Mouse (Mus musculus): ENCODE measurements around the gene Cby3. TPM values are rescaled to one million over a fixed set of nuclear protein-coding genes. Genes with fewer than 3 reads are reported as not detected.
"Not testable (repeated sequence)": the region's sequence is repeated elsewhere in the genome, so short reads cannot be mapped to it uniquely, and the experiment has no call there.

Gene Cby3
- total RNA-seq (2021): not detected

DNA sequence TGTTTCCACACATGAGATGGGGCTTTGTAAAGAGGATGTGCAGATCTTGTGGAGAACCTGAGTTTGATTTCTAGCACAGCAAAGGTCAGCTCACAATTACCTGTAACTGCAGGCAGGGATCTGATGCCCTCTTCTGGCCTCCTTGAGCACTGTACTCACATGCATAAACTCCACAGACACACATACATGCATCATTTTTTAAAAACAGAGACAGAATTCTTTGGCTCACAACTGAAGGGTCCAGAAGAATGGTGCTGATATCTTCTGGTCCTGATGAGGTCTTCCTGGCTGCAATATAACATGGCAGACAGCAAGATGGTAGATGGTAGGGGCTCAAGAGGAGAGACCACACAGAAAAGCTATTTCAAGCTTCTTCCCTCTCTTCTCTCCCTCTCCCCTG, at the start of gene Cby3:
Gene Cby3 (plus strand): TSS at position 301 of the 400 bp plus-strand sequence.
- no peak for DNase-seq (ENCODE audit: low spot score)
- intact Hi-C loops (cut with DNase I): no loop called here

- intact Hi-C loops (cut with DNase I): no loop called here
- DNase-seq (ENCODE audit: low spot score): no peak
These were observed 41.5 kb upstream of the Cby3 start for GRCm38 (mm10) chr11:50312803-50313202.

GRCm38 (mm10) chr11:50319343-50319742, 34.9 kb upstream of the Cby3 start:
- intact Hi-C loops (cut with DNase I); DNase-seq (ENCODE audit: low spot score): not testable (repeated sequence)

DNA sequence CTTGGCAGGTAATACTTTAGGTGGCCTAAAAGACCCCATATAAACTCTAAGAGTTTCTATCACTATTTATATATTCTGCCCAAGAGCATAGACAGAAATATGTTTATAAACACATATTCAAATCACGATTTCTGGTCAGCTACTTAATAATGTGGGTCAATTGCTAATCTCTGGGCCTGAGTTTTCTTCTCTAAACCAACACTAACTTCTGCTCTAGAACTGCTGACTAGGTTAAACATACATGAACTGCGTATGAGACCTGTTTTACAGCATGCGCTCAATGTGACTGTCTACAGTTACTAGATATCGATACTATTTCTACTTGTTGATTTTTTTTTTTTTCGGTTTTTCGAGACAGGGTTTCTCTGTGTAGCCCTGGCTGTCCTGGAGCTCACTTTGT, 33.0 kb upstream of the Cby3 start:
- intact Hi-C loops (cut with DNase I): loop anchor here (5.0 kb wide), 1 partner anchor 41 kb away; no protein-coding TSS in a partner anchor

GRCm38 (mm10) chr11:50322345-50322744, 31.9 kb upstream of the Cby3 start:
- intact Hi-C loops (cut with DNase I): loop anchor here (5.0 kb wide), 1 partner anchor 40 kb away; no protein-coding TSS in a partner anchor
- DNase-seq (ENCODE audit: low spot score): no peak

More for the DNA sequence above, 33.0 kb upstream of the Cby3 start:
- no peak for DNase-seq (ENCODE audit: low spot score)

DNA sequence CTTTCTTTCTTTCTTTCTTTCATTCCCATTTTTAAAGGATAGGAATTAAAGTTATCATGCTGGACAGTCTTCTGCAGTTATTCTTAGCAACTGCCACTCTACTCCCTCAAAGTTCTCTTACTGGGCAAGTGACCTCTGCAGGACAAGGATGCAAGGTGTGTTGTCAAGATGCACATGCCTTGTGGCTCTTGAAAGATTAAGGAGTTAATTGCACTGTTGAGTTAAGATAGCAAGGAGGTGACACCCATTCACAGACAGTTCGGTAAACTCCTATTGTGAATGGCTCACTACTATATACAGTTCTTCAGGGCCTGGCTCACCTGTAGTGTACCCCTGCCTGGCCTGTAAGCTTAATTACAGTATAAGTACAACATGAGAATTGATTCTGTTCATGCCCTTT, 30.4 kb upstream of the Cby3 start:
- no peak for DNase-seq (ENCODE audit: low spot score)
- intact Hi-C loops (cut with DNase I): loop anchor here (5.0 kb wide), 1 partner anchor 38 kb away; no protein-coding TSS in a partner anchor

GRCm38 (mm10) chr11:50324751-50325471, 29.4 kb upstream of the Cby3 start:
- no peak for DNase-seq (ENCODE audit: low spot score)
- intact Hi-C loops (cut with DNase I): loop anchor here (5.0 kb wide), 1 partner anchor 37 kb away; no protein-coding TSS in a partner anchor

DNA sequence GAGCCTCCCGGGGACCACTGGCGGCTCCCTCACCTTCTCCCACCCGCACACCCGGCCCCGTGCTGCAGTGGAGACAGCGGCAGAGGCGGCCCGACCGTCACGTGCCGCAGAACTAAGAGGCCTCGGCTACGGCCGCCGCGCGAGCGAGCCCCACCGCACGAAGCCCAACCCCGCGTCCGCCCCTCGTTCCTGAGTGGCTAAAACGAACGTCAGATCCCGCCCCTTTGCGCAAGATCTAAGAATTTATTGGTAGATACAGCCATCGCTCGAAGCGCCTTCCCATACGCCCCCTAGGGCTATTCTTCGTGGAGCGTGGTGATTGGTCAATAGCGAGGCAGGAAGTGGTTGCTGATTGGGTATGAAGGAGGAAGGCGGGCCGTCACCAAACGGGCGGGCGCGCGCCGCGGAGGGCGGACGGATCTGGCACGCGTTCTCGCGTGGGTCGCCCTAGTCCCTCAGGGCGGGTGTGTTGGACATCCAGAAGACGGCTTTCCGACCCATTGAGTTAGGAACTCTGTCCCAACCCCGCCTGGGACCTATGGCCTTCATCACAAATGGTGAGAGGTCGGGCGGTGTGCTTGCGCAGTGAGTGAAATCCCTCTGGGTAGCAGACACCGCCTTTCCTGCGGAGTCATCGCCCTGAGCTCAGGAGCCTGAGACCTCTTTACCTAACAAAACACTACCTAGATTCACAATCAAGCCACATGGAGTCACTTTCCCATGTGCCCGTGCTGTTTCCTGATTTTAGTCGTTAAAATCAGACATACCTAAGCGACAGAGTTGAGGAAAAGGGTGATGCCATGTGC, 28.6 kb upstream of the Cby3 start, which contains the start of gene Canx:
Gene Canx (minus strand): TSS at position 178 of the 806 bp plus-strand sequence.
- intact Hi-C loops (cut with DNase I): no loop called here
- peak; percentile 98 for DNase-seq (ENCODE audit: low spot score)

DNA sequence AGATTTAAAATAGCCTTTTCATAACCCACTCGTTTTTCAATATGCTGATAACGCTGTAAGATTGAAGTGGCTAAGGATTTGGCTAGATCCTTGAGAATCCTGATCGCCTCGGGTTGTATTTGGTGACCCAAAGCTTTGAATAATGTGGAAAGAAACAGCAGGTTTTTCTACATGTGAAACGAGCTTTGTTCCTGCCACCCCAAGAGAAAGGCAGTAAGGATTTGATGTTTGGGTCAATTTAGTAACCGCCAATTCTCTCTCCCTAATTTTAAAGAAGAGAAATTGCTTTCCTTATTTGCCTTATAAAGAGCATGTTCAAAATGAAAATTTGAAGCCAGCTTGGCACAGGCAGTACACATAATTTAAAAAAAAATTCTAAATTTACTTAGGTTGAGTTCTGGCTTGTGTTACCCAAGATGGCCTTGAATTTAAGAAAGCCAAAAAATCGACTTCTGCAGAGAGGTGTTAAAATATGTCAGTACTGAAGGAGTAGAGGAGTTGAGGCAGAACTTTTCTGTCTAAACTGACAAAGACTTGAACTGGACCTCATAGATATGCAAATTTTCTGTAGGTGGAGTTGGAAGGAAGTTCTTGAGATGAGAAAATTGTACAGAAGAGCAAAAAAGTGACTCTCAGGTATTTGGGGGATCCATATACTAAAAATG, 27.8 kb upstream of the Cby3 start:
- no peak for DNase-seq (ENCODE audit: low spot score)

GRCm38 (mm10) chr11:50328075-50328625, 26.1 kb upstream of the Cby3 start:
- intact Hi-C loops (cut with DNase I): no loop called here
- no peak for DNase-seq (ENCODE audit: low spot score)

More for the DNA sequence above, 27.8 kb upstream of the Cby3 start:
- intact Hi-C loops (cut with DNase I): no loop called here

DNA sequence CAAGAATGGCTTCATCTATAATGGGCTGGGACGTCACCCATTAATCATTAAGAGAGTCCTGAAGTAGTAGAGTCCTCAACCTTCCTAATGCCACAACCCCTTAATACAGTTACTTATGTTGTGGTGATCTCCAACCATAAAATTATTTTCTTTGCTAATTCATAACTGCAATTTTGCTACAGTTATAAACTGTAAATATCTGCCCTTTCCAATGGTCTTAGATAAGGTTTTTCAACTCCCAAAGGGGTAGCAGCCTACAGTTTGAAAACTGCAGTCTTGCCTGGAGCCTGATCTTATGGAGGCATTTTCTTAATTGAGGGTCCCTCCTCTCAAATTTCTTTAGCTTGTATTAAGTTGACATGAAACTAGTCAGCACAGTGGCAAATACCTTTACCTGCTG, 24.9 kb upstream of the Cby3 start:
- no peak for DNase-seq (ENCODE audit: low spot score)
- intact Hi-C loops (cut with DNase I): no loop called here

DNA sequence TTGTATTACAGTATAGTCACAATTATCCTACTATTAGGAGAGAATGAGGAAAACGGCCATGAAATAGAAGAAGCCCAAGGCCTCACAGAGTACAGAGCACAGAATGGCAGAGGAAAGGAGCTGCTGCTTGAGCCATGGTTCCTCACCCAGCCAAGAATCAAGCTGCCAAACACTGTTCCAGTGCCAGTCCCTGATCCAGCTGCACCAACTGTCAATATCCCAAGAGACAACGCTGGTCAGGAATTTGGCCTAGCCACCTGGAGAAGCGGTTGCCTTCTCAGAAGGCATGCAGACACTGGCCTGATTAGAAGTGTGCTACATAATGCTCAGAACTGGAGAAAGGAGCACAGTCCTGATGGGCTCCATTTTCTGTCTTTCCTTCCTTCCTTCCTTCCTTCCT, 21.1 kb upstream of the Cby3 start:
- DNase-seq (ENCODE audit: low spot score): no peak

GRCm38 (mm10) chr11:50336126-50336525, 18.1 kb upstream of the Cby3 start:
- intact Hi-C loops (cut with DNase I): no loop called here
- no peak for DNase-seq (ENCODE audit: low spot score)

More for the DNA sequence above, 21.1 kb upstream of the Cby3 start:
- intact Hi-C loops (cut with DNase I): no loop called here

DNA sequence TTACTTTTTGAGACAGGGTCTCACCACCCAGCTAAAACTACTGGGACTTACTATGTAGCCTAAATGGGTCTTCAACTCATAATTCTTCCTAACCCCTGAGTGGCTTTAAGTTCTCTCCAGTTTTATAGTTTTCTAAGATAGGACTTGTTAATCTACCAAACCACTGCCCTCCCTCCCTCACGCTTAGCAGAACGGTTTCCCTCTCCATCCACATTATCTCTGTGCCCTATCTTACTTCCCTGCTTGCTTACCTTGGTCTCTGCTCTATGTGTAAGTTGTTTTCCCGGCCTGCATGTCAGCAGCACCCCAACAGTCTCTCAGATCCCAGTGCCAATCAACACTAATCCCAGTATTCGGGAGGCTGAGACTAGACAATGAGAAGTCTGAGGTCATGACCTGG, 17.4 kb upstream of the Cby3 start:
- intact Hi-C loops (cut with DNase I): no loop called here
- no peak for DNase-seq (ENCODE audit: low spot score)

DNA sequence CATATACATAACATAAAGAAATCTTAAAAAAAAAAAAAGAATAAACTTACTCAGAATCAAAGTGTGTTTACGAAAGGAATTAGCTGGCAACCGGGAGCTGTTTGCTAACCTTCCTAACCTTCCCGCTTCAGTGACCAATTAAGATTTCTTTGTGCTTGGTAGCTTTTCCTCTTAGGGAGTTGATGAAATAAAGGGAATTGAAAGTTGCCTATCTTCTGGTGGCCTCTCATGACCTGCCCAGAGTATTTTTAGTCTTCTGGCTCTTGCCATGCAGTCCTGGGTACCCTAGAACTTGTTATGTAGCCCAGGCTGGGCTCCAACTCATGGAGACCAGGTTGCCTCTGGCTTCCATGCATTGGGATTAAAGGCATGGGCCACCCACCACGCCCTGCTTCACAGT, 8.8 kb upstream of the Cby3 start:
- no peak for DNase-seq (ENCODE audit: low spot score)
- intact Hi-C loops (cut with DNase I): no loop called here

DNA sequence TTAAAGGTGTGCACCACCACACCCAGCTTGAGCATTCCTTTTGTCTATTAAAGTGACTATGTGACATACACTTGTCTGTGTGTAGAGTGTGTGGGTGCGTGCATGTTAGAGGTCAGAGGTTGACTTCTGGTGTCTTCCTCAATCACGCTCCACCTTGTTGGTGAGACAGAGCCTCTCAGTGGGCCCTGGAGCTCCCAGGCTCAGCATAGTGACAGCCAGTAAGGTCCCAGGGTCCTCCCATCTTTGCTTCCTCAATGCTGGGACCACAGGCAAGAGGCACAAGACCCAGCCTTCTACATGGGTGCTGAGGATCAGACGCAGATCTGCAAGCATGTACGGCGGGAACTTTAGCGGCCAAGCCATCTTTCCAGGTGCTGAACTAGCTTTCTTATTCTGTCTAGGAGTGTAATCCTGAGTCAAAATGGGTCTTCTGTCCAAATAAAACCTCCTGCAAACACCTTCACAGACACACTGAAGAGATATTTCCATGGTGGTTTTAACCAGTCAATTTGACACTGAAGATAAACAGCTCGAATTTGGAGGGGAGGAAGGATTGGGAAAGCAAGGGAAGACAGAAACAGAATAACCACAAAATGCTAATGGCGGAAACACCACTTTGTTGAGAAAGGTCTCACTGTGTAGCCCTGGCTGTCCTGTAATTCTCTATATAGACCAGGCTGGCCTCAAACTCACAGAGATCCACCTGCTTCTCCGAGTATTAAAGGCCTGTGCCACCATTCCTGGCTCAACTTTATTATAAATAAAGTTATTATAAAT, 7.8 kb upstream of the Cby3 start:
- DNase-seq (ENCODE audit: low spot score): no peak
- intact Hi-C loops (cut with DNase I): no loop called here

GRCm38 (mm10) chr11:50352177-50352576, 2.1 kb upstream of the Cby3 start:
- DNase-seq (ENCODE audit: low spot score): no peak
- intact Hi-C loops (cut with DNase I): no loop called here

GRCm38 (mm10) chr11:50354851-50355250, 589 bp downstream of the Cby3 start:
- no peak for DNase-seq (ENCODE audit: low spot score)
- intact Hi-C loops (cut with DNase I): no loop called here

DNA sequence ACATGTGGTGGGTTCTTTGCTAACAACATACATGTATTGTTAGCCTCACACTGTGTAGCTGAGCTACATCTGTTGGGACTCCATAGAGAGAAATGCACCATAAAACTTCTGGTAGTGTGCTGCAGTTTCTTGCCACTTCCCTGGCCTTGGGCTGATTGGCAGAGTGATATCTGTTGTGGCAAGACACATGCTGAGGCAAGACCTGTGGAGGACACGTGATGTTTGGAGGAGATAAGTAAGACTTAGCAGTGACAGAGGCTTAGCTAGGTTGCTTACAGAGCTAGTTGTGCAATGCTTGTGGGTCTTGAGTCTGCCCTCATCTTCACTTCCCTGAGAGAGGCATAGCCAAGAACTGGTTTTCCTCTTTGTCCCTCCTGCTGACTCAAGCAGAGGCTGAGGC, 1.1 kb downstream of the Cby3 start:
- no peak for DNase-seq (ENCODE audit: low spot score)
- intact Hi-C loops (cut with DNase I): no loop called here

All from heart, postnatal 25 days (tissue).